Mouse (Mus musculus): ENCODE results near the gene Pdxdc1.
A peak's percentile ranks its signal among the peaks of the same experiment; 100 is the strongest.
"Not testable (repeated sequence)": the region's sequence is repeated elsewhere in the genome, so short reads cannot be mapped to it uniquely, and the experiment has no call there.

Pdxdc1 gene

DNA sequence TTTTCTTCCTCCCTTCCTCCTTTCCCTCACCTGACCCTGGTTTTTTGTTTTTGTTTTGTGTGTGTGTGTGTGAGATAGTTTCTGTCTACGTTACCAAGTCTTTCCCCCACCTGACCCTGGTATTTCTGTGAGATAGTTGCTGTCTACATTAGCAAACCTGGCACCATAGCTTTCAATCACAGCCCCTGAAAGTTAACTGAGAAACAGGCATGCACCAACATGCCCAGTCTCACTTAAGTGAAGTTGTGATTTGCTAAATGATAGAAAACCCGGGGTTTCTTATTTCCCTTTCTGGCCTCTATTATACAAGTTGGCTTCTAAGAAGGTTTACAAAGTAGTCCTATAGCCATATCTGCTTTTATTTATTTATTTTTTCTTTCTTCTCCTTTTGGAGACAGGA lies 12.5 kb downstream of the Pdxdc1 start:
- DNase-seq (ENCODE audit: low read depth in 2 of 2, low spot score in 2 of 2), result no peak

DNA sequence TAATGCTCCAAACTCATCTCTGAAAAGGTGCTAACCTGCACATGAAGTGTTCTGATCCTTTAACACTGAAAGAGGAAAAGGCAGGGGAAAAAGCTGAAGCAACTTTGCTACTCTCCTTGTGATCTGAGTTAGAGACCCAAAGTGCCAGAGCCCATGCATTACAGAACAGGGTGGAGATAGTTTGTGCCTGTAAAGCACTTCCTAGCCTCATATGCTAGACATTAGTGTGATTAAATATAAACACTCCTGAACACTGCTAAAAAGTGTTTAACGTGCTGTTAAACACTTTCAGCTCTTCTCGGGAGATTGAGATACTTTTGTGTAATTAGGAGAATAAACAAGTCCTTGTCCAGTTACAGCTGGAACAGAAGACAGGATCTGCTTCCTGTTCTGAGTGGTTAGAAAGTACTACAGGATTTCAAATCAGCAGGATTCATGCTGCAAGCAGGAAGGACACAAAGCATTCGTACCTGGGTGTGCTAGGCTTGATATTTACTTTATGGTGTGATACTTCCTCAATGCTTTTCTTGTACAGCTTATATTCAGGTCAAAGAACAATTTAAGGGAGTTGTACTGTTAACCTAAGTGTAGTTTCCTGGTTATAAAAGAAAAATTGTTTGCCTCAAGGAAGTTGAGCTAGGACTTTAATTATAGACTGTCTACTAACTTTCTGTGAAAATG lies 19.7 kb downstream of the Pdxdc1 start:
- no peak for DNase-seq (ENCODE audit: low read depth in 2 of 2, low spot score in 2 of 2)

DNA sequence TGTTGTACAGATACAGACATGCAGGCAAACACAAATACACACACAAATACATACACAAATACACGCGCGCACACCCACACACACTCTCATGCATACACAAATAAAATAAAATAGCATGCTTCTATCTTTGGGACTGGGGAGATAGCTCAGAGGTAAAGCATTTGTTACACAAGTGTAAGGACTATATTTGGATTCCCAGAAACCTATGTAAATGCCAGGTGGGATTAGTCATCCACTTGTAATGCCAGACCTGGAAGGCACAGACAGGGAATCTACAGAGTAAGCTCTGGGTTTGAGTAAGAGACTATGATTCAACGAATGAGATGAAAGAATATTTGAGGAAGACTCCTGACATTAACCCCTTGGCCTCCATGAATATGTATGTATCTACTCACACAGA lies 27.4 kb downstream of the Pdxdc1 start:
- no peak for DNase-seq (ENCODE audit: low read depth in 2 of 2, low spot score in 2 of 2)

DNA sequence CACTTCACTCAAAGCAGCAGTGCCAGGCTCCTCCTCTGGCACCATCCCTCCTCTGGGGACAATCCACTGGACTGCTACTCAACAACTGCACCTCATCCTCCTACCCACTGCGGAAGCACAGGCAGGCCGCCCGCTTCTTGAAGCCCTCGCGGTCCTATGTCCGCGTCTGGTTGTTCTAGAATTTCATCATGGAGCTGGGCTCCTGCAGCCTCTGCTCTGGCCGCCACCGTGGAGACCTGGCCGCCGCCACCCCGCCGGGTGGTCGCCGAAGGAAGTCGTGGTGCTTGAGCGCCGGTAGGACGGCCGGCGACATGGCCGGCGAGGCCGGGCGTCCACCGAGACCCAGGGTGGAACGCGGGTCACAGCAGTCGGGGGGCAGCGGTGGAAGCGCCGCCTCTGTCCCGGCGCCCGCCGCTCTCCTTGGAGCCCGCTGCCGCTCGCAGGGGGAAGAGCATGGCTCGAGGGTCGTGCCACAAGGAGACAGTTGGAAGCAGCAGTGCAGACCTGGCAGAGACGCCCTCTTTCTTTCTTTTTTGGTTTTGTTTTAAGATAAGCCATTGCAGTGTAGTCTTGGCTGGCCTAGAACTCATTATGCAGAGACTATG lies 34.9 kb downstream of the Pdxdc1 start:
- DNase-seq (ENCODE audit: low read depth in 2 of 2, low spot score in 2 of 2), result no peak

DNA sequence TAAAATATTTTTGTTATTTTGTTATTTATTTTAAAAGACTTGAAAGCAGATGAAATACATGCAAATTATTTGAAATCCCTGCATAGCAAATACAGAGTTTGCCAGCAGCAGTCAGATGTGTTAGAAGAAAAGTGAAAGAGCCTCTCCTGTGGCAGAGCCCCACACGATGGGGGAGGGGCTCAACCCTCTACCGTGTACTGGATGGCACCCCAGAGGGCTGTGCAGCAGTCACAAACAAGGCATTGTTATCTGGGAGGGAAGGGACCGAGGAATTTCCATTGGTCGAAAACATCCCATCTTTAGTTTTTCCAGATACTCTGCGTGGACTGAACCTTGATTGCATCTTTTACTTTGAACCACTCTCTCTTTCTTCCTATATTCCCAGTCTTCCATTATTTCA lies 35.5 kb downstream of the Pdxdc1 start:
- not testable (repeated sequence) for DNase-seq (ENCODE audit: low read depth in 2 of 2, low spot score in 2 of 2)

DNA sequence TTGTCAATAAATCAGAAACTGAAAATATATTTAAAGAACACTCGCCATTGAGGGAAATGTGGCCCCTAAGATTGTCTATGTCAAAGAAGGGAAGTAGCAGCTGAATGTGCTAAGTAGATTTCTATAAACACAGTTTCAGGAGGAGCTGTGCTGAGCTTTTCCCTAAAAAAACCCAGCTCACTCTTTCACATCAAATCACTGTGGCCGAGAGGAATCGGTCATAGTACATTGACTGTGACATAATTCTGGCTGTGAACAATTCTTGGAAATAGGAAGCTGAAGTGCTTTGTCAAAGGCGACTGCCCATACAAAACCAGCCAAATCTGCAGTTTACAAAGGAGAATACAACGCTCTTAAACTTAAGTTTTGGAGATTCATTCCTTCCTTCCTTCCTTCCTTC lies 36.3 kb downstream of the Pdxdc1 start:
- no peak for DNase-seq (ENCODE audit: low read depth in 2 of 2, low spot score in 2 of 2)

DNA sequence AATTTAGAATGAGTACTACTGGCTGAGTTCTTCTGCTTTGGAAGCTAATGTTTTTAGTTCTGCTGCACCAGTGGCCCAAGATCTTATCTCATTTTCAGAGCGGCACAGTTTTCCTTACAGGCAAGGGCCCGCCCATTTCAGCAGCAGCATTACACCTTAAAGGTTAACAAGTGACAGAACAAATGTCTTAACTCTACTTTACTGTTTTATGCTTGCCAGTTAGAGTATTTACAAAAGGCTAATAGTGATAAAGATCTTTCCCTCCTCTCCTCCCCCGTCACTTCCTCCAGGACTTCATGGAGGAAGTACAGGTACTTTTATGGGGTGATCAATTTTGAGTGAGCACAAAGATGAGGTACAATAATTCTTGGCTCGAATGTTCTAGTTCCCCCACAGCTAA lies 36.9 kb downstream of the Pdxdc1 start:
- DNase-seq (ENCODE audit: low read depth in 2 of 2, low spot score in 2 of 2), result no peak

DNA sequence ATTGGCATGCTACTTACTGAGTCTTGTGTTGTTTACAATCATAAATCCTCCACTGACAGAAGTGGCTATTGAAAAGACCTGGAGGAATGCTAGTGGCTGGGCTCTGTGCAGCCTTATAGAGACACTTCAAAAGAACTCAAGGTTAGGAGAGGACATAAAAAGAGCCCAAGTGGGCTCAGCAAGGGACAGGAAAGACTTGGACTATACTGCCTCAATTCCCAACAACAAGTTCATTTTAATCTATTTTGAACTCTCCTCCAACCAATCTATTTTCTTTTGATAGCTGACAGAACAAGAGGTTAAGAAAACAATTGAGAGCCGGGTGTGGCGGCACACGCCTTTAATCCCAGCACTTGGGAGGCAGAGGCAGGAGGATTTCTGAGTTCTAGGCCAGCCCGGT lies 49.0 kb downstream of the Pdxdc1 start:
- DNase-seq (ENCODE audit: low read depth in 2 of 2, low spot score in 2 of 2), result no peak

DNA sequence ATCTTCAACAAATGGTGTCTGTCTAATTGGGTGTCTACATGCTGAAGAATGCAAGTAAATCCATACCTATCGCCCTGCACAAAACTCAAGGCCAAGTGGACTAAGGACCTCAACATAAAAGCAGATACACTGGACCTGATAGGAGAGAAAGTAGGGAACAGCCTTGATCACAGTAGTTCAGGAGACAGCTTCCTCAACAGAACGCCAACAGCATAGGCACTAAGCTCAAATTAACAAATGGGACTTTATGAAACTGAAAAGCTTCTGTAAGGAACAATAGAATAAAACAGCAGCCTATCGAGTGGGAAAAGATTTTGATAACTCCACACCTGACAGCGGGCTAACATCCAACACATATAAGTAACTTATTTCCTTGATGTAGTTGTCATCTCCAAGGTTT lies 51.5 kb downstream of the Pdxdc1 start:
- DNase-seq (ENCODE audit: low read depth in 2 of 2, low spot score in 2 of 2), result no peak

DNA sequence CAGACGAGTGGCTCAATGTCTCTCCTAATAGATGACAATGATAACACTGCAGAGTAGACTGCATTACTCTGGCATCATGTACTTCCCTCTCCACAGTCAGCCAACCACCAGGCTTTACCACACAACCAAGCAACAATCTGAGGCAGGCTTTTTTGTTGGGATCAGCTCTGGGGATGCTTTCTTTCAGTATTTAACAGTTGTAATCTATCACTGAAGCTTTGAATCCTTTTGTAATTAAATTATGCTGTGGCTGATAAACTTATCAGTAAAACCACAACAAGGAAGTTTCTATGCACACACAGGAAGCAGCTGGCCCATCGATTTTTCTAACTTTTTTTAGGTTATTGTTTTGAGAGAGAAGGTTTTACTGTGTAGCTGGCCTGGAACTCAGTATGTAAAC lies 54.6 kb downstream of the Pdxdc1 start:
- no peak for DNase-seq (ENCODE audit: low read depth in 2 of 2, low spot score in 2 of 2)

DNA sequence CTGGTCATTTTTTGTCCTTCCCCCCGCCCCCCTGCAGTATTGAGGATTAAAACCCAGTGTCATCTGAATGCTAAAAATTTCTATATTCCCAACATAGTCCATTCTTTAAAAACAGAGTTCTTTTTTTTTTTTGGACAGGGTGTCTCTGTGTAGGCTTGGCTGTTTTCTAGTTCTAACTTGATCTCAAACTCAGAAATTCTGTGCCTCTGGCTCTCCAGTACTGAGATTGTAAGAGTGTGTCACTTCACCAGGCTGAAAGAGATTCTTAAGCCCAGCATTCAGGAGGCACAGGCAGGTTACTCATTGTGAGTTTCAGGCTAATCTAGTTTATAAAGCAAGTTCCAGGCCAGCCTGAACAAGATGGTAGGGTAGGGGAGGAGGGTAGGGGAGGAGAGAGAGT lies 56.3 kb downstream of the Pdxdc1 start:
- no peak for DNase-seq (ENCODE audit: low read depth in 2 of 2, low spot score in 2 of 2)

DNA sequence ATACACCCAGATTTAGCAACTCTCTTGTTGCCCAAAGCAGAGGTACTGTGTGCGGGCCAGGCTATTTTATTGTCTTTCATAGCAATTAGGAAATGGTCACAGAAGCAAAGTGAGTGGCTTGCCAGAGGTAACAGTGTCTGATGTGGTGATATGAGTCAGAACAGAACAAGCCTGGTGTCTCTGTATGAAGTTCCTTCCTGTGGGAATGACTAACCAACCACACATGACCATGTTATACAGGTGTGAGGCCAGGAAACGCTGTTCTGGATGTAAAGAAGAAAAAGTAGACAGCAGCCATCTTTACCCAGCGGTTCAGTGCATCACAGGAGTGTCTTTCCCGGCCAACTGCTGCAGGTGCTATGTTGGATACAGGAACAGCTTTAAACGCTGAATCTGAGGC lies 57.9 kb downstream of the Pdxdc1 start:
- no peak for DNase-seq (ENCODE audit: low read depth in 2 of 2, low spot score in 2 of 2)

DNA sequence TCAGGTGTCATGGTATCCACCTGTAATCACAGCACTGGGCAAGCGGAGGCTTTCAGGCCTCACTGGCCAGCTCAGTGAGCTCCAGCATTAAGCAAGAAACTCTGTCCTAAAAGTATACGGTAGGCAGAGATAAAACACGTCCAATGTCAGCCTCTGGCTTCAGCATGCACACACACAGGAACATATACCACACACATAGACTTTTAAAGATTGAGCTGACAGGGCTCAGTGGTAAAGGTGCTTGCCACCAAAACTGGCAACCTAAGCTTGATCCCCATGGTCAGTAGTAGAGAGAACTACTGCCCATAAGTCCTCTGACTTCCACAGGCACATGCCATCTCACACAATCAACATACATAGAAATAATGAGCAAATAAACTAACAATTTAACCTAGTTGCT lies 62.0 kb downstream of the Pdxdc1 start:
- DNase-seq (ENCODE audit: low read depth in 2 of 2, low spot score in 2 of 2), result no peak

DNA sequence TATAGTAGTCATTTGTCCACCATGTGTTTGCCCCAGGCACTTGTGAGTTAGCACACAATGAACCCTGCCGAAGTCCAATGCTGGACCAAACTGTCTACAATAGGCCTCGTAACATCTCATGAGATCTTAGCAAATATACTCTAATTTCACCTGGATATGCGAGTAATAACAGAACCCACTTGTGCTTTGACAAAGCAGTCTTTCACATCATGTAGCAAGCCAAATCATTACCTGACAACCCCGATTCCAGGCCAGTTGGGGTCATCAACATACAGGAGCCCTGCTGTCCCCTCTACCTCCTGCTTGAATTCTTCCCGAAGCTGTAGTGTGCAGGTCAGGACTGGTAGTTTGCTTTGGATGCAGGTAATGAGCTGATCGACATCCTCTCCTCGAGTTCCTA lies 62.9 kb downstream of the Pdxdc1 start:
- no peak for DNase-seq (ENCODE audit: low read depth in 2 of 2, low spot score in 2 of 2)

DNA sequence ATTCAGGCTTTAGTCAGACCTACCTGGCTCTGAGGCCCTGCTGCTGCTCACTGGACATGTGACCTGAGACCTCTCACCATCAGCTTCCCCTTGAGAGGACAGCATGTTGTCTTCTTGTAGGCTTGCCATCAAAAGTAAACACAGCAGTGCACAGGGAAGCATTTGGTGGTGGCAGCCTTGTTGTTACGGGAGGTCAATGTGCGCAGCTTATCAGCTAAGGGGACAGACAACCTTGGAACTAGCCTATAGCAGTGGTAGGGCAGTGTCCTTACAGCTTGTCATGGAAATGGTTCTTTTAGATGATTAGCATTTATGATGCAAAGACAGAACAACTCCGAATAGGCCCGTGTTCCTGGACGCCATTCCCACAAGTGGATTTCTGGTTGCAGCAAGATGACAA lies 68.5 kb downstream of the Pdxdc1 start:
- no peak for DNase-seq (ENCODE audit: low read depth in 2 of 2, low spot score in 2 of 2)

DNA sequence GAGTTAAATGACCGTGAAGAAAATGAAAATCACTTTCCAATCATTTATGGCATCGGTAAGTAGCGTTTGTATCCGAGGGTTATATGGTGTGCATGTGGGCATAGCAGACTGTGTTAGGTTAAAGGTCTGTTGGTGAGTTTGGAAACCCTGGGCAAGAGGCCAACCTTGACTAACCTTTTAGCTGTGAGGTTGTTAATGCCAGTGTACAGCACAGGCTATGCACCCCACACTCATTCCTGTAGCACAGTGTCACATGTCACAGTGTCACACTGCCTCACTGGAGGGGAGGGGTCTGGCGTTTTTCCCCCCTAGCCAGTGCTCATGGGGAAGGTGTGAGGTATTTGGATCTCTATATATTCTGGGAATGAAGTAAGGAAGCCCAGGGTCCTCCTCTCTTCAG lies 71.3 kb downstream of the Pdxdc1 start:
- DNase-seq (ENCODE audit: low read depth in 2 of 2, low spot score in 2 of 2), result no peak

DNA sequence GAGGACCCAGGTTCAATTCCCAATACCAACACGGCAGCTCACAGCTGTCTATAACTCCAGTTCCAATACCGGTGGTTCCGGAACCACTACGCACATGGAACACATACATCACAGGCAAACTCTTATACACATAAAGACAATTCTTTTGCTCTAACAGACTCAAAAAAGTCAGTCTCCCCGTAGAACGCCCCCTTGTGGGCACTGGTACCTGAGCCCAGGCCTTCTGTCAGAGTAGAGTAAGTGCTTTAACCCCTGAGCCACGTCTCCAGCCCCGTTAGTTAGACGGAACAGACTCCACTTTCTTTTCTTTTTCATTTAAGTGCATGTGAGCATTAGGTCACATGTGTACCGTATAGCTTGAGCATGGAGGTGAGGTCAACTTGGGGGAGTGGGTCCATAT lies 72.5 kb downstream of the Pdxdc1 start:
- DNase-seq (ENCODE audit: low read depth in 2 of 2, low spot score in 2 of 2), result peak in 1 of 2 experiments; percentile 6

DNA sequence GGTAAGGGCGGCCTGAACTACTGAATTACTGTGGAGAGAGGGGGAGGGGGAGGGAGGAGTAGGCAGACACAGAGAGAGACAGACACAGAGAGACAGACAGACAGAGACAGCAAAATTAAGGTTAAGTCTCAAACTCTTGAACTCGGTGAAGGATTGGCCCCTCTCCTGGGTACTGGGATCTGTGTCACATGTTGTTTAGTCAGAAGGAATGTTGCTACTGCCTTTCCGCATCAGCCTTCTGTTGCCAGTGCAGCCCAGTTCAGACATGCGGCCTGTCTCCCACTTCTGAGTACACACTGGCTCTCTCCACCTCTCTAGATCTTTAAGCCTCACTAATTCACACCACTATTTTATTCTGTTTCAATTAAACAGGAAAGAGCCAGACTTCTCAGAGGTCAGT lies 76.4 kb downstream of the Pdxdc1 start:
- no peak for DNase-seq (ENCODE audit: low read depth in 2 of 2, low spot score in 2 of 2)

DNA sequence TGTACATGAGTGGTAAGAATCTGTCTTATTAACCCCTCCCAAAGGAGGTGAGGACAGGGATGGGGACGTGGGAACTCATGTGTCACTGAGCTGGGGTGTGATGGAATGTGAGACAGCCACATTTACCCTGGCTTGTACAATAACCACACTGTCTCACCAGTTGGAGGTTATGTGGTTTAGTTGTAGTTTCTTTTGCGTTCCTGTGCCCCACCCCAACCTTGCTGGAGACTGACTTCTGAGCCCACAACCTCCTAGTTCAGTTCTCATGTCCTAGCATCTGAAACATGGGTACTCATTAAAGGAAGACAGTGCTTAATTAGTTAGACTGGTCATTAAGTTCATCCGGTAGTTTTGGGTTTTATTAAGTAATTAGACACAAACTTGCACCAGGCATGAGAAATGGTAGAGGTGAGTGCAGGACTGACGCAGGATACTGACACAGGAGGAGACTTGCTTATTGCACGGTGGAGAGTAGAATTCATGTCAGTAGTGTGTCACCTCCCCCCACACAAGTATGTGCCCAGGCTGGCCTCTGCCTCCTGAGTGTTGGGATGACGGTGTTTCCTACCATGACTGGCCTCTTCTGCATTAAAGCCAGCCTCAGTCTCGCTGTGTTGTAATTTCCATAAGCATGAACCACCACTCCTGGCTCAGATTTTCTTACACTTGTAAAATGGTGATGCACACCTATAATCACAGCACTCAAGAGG lies 77.0 kb downstream of the Pdxdc1 start:
- no peak for DNase-seq (ENCODE audit: low read depth in 2 of 2, low spot score in 2 of 2)

DNA sequence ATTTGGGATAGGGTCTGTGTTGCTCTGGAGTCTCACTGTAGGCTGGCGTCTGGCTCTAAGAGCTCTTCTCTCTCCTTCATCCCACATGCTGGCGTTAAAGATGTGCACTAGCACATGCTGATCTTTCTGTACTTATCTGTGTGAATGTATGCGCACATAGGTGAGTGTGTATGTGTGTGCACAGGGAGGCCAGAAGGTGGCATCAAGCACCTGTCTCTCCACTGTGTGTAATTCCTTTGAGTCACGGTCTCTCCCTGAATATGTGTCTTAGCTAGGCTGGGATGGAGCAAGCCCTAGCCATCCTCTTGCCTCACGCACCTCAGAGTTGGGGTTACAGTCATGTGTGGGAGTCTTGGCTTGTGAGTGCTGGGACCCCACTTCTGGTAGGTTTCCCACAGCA lies 82.2 kb downstream of the Pdxdc1 start:
- no peak for DNase-seq (ENCODE audit: low read depth in 2 of 2, low spot score in 2 of 2)

DNA sequence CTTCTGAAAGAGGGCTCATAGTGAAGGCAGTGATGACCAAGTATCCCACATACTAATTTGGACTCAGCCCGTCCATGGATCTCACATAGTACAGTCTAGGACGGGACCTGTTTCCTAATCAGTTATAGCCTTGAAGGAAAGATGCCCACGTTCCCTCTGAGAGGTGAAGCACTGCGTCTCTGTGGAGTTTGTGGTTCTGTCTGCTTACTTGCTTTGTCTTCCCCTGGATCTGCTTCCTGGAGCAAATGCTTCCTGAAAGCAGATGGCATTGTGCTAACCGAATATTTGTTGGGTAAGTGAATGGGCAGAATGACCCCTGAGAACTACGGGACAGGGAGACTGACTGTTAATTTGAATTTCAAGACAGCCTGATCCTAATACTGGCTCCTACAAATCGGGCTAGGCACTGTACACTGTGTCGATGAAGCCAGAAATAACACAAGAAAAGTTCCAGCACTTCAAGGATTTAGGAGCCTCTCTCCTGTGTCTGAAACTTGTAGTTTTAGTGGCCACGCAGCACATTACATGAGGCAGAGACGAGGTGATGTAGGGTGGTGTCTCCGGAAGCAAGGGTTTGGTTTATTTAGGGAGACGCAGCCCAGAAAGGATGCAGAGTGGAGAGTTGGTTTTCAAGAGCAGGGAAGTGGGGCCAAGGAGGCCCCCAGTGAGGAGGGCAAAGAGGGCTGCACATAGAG lies 83.0 kb downstream of the Pdxdc1 start:
- DNase-seq (ENCODE audit: low read depth in 2 of 2, low spot score in 2 of 2), result no peak

DNA sequence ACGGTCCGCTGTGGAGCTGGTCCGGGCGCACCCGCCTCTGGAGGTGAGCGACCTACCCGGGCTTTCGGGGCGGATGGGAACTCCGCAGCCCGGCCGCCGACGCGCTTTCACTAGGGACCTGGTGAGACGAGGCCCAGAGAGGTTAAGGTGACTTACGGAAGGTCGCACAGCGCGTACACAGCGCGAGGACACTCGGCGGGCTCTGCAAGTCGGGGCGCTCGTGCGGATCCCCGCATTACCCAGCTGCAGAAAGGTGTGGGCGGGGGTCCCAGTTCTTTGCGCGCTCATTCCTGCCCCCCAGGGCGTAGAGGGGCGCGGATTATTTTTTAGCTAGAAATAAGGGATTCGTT lies 83.6 kb downstream of the Pdxdc1 start:
- DNase-seq (ENCODE audit: low read depth in 2 of 2, low spot score in 2 of 2), result no peak

Data from CD8-positive naive resting alpha-beta T cell, adult 2 months (primary cell).